Mouse (Mus musculus): ENCODE results near the gene Harbi1. TPM values are rescaled to one million over a fixed set of nuclear protein-coding genes. Genes with fewer than 3 reads are reported as not detected.
A peak's percentile ranks its signal among the peaks of the same experiment; 100 is the strongest.

Gene Harbi1
- polyA plus RNA-seq, 1 experiment, result 3.5 TPM

DNA sequence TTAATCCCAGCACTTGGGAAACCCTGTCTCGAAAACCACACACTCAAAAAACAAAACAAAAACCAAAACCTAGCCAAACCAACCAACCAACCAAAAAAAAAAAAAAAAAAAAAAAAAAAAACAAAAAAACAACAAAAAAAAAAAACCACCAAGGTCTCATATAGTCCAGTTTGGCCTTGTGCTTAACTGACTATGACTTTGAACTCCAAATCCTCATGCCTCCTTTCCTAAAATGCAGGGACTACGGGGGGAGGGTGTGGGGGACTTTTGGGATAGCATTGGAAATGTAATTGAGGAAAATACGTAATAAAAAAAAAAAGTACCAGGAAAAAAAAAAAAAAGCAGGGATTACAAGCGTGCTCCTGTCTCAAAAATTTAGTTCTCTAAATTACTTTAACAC, 18.9 kb downstream of the Harbi1 start:
- no peak for DNase-seq
- Histone ChIP-seq H3K4me3 (replicated peaks; ENCODE audit: extremely low read depth, low read depth, low read length) (peak overlapping the region; percentile 78), H3K4me1 (ENCODE audit: control insufficient read depth, insufficient read depth, low read length) (no peaks in the 10 kb centered on the region; the same call in 1 of the 2 replicates)
- WGBS, result 14% methylated on average over 4 of the region's 4 CpGs
- TF ChIP-seq POLR2A (IDR thresholded peaks at IDR 0.05; ENCODE audit: borderline replicate concordance, extremely low read depth, low read depth, low read length), result no peak
- no peak for TF ChIP-seq CTCF (IDR thresholded peaks at IDR 0.05; ENCODE audit: insufficient read depth, low read length)

DNA sequence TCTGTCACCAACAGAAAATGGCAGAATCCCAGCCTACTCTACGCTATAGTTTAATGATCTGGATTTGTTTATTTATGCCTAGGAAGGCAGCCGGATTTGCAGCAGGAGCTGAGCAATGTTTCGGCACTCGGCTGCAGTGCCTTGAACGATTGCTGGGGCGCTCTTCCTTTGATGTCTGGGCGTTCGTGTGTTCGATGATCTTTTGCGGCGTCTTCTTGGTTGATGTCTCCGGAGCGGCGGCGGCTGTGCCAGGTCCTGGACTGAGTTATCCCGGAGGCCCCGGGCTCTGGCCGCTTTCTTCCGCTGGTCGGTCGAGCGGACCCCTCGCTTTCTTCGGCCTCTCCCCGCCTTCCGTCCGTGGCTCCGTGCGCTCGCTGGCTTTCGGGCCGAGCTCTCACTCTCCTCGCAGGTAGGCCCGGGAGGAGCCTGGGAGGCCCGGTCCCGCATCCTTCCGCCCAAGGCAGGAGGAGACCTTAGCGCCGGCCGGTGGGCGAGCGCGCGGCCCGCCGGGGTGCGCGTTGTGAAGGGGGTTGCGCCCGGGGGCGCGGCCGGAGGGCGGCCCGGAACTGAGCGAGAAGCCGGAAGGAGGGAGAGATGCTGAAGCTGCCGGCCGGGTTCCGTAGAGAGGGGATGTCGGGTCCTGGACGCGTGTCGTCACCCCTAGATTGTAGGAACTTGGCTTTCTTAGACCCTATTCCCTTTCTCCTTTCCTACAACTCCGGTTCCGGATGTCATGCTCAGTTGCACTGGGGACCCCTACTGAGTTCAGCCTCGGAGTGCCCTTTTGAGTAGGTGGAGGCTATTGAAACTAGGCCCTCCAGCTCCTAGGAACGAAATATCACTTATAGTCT, 19.5 kb downstream of the Harbi1 start, which contains the start of gene Ambra1:
Ambra1 (plus strand) TSS at position 164 of the 851 bp plus-strand sequence.
- under 1% methylated on average over 67 of the region's 68 CpGs for WGBS
- Histone ChIP-seq H3K4me1 (ENCODE audit: control insufficient read depth, insufficient read depth, low read length) (no peaks in the 10 kb centered on the region; the same call in 1 of the 2 replicates), H3K4me3 (replicated peaks; ENCODE audit: extremely low read depth, low read depth, low read length) (peak within 1 kb of the TSS; percentile 78)
- peak; percentile 74 for DNase-seq
- TF ChIP-seq CTCF (IDR thresholded peaks at IDR 0.05; ENCODE audit: insufficient read depth, low read length), result no peak
- peak; percentile 71; the same call in 1 of the 2 replicates for TF ChIP-seq POLR2A (IDR thresholded peaks at IDR 0.05; ENCODE audit: borderline replicate concordance, extremely low read depth, low read depth, low read length)

DNA sequence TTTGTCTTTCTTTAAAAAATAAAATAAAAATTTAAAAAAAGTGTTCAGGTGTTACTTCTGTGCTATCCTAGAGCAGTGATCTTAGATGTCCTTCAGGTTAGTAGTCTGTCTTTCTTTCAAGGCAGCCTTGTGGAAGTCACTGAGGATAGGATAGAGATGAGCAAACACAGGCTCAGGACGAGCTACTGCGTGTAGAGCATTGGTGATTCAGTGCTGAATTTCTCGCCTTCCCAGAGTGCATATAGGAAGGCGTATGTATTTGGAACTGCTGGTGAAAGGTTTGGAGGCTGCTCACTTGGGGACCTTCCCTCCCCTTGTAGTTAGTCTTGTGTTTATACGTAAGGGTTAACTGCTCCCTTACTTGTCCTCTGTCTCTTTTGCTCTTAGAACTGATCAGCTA, 24.6 kb downstream of the Harbi1 start:
- no peak for TF ChIP-seq POLR2A (IDR thresholded peaks at IDR 0.05; ENCODE audit: borderline replicate concordance, extremely low read depth, low read depth, low read length)
- TF ChIP-seq CTCF (IDR thresholded peaks at IDR 0.05; ENCODE audit: insufficient read depth, low read length), result no peak
- H3K4me3 ChIP-seq (replicated peaks; ENCODE audit: extremely low read depth, low read depth, low read length), result no peak overlapping the region
- DNase-seq, result no peak
- no peaks in the 10 kb centered on the region; the same call in 1 of the 2 replicates for H3K4me1 ChIP-seq (ENCODE audit: control insufficient read depth, insufficient read depth, low read length)
- 92% methylated on average over 5 of the region's 5 CpGs for WGBS

DNA sequence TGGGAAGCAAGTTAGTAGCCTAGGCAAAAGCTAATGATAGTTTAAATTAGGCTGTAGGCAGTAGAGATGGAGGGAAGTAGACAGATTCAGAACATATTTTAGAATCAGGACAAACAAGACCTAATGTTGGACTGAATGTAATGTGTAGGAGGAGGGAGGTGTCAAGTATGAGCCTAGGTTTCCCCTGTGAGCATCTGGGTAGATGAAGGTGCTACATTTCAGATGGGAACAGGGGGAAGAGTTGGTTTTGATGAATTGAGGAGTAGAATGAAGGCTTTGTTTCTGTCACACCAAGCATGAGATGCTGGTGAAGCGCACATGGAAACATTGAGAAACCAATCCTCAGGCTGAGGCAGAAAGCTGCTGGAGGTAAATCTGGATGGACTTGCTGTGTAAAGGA, 28.9 kb downstream of the Harbi1 start:
- 97% methylated on average over 1 of the region's 1 CpGs for WGBS
- TF ChIP-seq POLR2A (IDR thresholded peaks at IDR 0.05; ENCODE audit: borderline replicate concordance, extremely low read depth, low read depth, low read length), result no peak
- no peak for TF ChIP-seq CTCF (IDR thresholded peaks at IDR 0.05; ENCODE audit: insufficient read depth, low read length)
- no peak for DNase-seq
- H3K4me3 ChIP-seq (replicated peaks; ENCODE audit: extremely low read depth, low read depth, low read length), result no peak overlapping the region
- peaks cover 2% of the 10 kb centered on the region; the same call in 1 of the 2 replicates for H3K4me1 ChIP-seq (ENCODE audit: control insufficient read depth, insufficient read depth, low read length)

DNA sequence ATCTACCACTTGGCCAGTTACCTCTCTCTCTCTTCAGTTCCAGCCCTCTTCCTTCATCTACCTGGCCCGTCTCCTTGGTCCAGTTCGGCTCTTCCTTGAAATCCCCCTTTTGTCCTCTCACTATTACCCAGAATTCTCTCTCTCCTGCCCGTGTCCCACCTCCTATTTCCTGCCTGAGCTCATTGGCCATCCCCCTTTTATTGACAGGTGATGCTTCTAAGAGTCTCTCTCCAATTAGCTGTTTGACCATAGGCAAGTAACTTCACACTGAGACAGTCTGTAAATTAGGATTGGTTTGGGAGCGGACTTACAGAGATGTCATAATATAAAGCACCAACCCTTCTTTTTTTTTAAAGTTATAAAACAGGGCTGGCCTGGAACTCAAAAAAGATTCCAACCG, 34.0 kb downstream of the Harbi1 start:
- WGBS, result 86% methylated on average over 5 of the region's 5 CpGs
- TF ChIP-seq CTCF (IDR thresholded peaks at IDR 0.05; ENCODE audit: insufficient read depth, low read length), result no peak
- TF ChIP-seq POLR2A (IDR thresholded peaks at IDR 0.05; ENCODE audit: borderline replicate concordance, extremely low read depth, low read depth, low read length), result no peak
- Histone ChIP-seq H3K4me1 (ENCODE audit: control insufficient read depth, insufficient read depth, low read length) (peaks cover 2% of the 10 kb centered on the region; the same call in 1 of the 2 replicates), H3K4me3 (replicated peaks; ENCODE audit: extremely low read depth, low read depth, low read length) (no peak overlapping the region)
- no peak for DNase-seq

DNA sequence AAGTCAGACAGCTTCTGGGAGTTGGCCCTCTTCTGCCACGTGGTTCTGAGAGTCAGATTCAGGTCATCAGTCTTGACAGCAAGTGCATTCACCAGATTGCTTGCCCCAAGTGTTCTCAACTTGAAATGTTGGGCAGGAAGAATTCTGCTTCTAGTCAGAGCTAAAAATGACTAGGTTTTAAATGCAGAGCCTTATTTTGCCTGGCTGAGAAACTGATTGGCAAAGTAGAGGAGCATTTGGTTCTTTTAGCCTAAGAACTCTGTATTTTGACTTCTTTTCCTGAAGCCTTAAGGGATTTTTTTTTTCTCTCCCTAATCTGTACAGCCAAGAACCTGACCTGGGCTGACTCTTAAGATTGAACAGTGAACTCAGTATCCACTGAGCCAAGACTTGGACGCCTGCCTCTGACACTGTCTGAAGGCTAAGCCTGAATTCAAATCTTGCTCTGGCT, 39.2 kb downstream of the Harbi1 start:
- DNase-seq, result no peak
- TF ChIP-seq CTCF (IDR thresholded peaks at IDR 0.05; ENCODE audit: insufficient read depth, low read length) (no peak), POLR2A (IDR thresholded peaks at IDR 0.05; ENCODE audit: borderline replicate concordance, extremely low read depth, low read depth, low read length) (no peak)
- WGBS, result 32% methylated on average over 2 of the region's 2 CpGs
- peaks cover 3% of the 10 kb centered on the region for H3K4me1 ChIP-seq (ENCODE audit: control insufficient read depth, insufficient read depth, low read length)
- no peak overlapping the region for H3K4me3 ChIP-seq (replicated peaks; ENCODE audit: extremely low read depth, low read depth, low read length)

Other genes starting within 250 kb of the Harbi1 start
- 4.7 and 9.1 TPM in 2 replicates for gene Ckap5, start 184.1 kb upstream of the Harbi1 start, polyA plus RNA-seq (2012; rRNA removed)
- 0.44 and 1.2 TPM in 2 replicates for gene F2, start 74.4 kb upstream of the Harbi1 start, polyA plus RNA-seq (2012; rRNA removed)
- gene Zfp408, start 61.1 kb upstream of the Harbi1 start, polyA plus RNA-seq (2012; rRNA removed), result 14.5 and 17.2 TPM in 2 replicates
- 130 and 170 TPM in 2 replicates for gene Arhgap1, start 61.0 kb upstream of the Harbi1 start, polyA plus RNA-seq (2012; rRNA removed)
- gene Atg13, start 276 bp upstream of the Harbi1 start, polyA plus RNA-seq (2012; rRNA removed), result 31.8 and 40.4 TPM in 2 replicates
- 16.6 and 20.0 TPM in 2 replicates for gene Ambra1, start 19.3 kb downstream of the Harbi1 start, polyA plus RNA-seq (2012; rRNA removed)
- gene Chrm4, start 216.4 kb downstream of the Harbi1 start, polyA plus RNA-seq (2012; rRNA removed), result 0.10 and 0.13 TPM in 2 replicates
- 10.0 and 10.1 TPM in 2 replicates for gene Mdk, start 221.4 kb downstream of the Harbi1 start, polyA plus RNA-seq (2012; rRNA removed)
- not detected in 2 replicates for gene Gm9821, start 234.9 kb downstream of the Harbi1 start, polyA plus RNA-seq (2012; rRNA removed)